Mouse (Mus musculus): ENCODE results near the gene Tcf3.

Gene Tcf3

DNA sequence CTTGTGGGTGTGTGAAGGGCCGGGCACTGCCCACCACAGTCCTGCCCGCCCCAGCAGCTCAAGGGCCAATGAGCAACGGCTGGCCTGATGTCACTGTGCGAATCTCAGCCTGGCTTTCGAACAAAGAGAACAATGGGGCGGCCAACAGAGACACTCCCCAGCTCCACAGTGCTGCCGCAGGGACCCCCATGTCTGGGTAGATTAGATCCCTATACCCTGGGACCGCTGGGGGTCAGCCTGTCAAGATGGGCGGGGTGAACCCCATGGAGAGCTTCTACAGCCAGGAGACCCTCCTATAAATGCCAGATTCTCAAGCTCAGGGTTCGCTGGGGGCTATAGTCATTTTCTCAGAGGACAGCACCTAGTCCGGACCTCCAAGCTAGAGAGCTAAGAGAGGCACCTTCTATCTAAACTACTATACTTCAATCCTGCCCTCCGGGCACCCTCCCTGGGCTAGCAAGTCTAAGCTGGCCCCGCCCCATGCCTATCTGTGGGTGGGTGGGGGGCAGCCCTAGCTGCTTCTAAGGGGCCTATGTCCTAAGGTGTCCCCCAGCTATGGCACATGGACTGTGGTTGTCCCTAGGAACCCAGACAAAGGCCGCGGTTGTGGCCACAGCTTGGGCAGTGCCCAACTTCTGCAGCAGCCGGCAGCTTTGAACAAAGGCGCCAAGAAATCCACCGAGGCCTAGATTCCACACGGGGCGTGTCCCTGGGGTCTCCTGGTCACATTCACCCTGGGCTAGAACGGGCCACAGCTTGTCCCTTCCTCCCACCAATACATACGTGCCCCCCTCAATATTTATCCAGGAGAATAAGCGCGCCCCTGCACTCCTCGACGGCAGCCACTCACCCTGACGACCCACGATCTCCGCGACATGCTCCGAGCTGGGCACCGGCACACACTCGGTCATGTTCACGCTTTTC lies 47.4 kb downstream of the Tcf3 start:
- DNase-seq (ENCODE audit: low spot score), result peak; percentile 66

DNA sequence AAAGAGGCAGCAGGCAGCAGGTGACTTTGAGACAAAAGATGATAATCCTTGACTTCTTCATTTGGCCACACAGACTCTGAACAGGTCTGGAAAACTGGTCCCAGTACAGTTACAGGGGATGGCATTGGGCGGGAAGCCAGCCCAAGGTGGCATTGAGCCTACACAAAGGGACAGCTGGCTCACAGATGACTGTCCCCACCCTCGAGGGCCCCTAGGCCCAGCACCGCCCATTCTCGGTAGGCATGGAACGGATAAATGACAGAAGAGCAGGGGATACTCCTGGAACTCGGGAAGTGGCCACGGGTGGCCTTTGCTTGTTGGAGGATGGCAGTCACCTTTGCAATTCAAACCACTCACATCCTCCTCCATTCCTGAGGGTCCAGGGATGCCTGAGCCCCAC lies 48.1 kb downstream of the Tcf3 start:
- no peak for DNase-seq (ENCODE audit: low spot score)

DNA sequence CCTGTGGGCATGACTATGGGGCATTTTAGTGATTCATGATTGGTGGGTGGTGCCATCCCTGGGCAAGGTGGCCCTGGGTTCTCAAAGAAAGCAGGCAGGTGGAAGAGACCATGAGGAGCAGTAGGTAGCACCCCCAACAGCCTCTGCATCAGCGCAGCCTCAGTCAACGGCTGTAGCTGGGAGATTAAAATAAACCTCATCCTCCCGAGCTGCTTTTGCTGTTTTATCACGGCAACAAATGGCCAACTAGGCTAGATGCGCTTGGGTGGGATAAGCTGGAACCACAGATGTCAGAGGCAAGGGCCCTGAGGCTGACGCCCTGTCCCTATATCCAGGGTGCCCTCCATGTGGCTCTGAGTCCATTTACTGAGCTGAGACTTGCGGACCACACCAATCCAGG lies 48.7 kb downstream of the Tcf3 start:
- no peak for DNase-seq (ENCODE audit: low spot score)

DNA sequence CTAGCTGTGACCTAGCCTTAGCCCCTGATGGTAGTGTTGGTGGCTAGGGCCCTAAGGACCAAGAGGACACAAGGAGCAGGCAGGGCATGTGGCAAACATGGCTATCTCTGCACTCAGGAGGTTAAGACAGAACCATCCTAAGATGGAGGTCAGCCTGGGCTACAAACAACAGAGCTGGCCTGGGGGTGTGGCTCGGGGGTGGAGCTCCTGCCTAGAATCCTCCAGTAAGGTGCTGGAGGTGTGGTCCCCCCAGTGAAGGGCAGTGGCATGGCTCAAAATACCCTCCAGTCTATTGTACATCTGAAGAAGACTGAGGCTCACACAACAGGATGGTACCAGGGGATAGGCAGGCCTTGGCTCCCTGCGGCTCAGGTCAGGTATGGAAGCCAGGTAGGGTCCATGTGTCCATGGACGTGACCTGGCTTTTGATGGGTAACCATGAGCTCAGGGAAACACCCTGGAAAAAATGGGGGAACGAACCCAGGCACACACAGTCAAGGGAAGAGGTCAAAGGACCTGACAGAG lies 49.3 kb downstream of the Tcf3 start:
- no peak for DNase-seq (ENCODE audit: low spot score)

DNA sequence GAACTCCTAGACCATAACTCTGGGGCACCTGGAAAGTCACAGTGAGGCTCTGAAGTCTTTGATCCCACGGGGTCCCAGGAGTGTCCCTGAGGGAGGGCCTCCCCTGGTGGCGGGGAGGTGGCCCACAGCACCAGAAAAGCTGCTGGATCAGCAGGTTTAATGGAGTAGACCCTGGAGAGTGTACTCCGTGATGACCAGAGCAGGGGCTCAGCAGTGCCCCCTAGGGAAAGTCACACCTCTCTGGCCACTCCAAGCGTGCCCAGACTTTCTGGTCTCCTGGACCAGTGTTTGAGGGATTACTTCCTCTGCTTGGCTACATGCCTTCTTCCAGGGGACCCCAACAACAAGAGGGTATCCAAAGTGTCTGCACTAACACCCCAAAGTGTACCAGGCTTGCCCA lies 50.0 kb downstream of the Tcf3 start:
- DNase-seq (ENCODE audit: low spot score), result no peak

DNA sequence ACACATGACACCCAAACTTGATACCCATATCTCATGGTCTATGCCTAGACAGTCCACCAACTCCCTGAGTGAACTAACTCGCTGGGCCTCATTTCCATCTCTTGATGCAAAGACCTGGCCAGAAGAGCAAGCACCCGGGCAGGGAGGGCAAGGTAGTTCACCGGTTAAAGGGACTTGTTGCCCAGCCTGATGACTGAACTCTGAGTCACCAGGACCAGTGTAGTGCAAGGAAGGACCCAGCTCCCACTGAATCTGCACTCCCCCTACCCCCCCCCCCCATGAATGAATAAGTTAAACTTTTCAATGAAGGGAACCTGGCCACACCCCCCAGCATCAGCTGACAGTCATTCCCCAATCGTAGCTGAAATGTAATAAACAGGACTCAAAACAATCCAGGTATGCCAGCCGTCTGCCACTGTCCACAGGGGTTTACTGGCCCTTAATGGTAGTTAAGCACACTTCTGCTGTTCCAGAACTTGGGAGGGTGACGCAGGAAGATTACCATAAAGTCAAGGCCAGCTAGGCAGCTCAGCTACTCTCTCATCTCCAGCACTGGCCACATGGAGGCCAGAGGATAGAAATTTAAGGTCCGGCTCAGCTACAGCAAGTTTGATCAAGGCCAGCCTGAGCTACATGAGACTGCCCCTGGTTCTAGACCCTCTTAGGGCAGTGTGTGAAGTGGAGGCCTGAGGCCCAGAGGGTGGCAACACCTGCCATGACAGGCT lies 50.6 kb downstream of the Tcf3 start:
- no peak for DNase-seq (ENCODE audit: low spot score)

DNA sequence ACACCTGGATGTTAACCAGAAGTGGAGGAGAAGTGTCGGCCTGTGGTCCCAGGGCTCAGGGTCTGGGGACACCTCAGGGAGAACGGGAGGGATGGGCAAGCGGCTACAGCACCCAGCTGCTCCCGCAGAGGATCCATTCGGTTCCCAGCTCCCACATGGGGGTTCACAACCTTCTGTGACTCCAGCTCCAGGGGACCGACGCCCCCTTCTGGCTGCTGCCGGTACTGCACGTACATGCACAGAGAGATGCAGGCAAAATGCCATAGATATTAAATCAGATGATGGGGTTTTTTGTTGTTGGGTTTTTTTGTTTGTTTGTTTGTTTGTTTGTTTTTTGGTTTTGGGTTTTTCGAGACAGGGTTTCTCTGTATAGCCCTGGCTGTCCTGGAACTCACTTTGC lies 55.7 kb downstream of the Tcf3 start:
- no peak for DNase-seq (ENCODE audit: low spot score)

DNA sequence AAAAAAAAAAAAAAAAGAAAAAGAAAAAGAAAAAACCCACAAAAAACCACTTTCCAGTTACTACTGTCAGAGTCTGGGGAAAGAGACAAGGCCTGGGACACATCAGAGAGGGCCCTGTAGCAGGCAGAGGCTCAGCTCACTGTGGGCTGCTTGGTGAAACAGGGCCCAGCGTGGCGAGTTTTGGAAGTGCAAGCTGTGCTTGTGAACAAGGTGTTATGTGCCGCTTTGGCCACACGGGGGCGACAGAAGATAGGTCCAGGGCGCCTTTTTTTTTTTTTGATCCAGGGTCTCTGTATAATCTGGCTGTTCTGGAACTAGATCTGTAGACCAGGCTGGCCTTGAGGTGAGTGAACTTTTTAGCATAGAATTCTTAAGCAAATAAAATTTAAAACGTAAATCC lies 57.3 kb downstream of the Tcf3 start:
- peak; percentile 93 for DNase-seq (ENCODE audit: low spot score)

DNA sequence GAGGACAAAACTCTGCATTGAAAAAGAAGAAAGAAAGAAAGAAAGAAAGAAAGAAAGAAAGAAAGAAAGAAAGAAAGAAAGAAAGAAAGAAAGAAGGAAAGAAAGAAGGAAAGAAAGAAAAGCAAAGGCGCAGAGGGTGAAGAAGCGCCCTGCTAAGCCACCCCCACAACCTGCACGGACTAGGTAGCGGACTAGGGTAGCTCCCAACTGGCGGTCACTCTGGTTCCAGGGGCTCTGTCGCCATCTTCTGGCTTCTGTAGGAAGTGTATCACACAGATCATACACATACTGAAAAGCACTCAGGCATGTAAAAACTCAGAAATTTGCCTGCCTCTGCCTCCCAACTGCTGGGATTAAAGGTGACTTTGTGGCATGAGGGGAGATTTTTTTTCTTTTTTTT lies 59.4 kb downstream of the Tcf3 start:
- DNase-seq (ENCODE audit: low spot score), result peak; percentile 52

DNA sequence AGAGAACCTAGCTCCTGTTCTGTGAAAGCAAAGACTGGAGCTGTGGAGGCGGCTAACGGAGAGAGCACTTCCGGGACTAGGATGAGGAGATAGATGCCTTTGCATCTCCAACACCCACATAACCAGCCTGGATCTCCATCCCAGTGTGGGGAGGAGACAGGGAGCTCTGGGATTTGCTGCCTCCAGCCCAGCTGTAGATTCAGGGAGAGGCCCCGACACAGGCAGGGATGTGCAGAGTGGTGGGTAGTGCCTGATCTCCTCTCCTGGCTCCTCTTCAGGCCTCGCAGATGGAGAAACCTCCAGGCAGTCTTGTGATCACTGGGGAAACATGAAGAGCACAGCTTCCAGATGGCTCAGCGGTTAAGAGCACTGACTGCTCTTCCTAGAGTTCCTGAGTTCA lies 60.7 kb downstream of the Tcf3 start:
- DNase-seq (ENCODE audit: low spot score), result no peak

DNA sequence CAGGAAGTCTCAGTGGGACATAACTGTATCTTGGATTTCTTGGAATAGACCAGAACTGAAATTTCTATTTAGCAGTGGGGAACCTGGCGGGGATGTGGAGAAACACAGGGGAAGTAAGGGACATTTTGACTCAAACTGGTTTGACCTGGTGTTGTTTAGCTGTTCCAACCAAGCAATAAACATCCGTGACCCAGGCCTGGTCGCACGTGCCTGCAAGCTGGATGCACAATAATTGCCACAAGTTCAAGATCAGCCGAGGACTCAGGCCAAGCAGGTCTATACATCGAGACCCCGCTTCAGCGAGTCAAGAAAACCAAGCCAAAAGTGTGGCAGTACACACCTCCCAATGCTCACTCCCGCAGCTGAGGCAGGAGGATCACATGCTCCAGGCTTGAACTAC lies 61.5 kb downstream of the Tcf3 start:
- DNase-seq (ENCODE audit: low spot score), result no peak

DNA sequence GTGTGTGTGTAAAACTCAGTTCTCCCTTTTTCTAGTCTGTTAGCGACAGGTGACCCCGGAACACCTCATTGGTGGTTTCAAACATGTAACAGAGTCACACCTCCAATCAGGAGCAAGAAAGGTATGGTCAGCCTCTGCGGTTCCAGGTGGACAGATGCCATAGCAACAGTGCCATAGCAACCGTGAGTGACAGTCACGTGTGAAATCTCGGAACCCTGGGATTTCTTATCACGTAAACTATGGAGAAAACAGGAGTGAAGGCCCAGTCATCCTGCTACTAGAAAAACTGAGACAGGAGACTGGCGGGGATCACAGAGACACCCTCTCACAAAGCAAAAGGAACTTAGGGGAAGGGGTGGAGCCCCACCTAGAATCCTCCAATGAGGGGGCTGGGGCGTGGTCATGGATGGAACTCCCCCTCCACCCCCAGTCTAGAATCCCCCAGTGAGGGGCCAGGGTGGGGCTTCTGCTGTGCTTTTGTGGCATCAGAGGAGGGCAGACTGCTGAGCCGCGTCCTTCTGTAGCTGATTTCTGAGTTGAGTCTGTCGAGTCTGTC lies 62.0 kb downstream of the Tcf3 start:
- DNase-seq (ENCODE audit: low spot score), result peak; percentile 71

DNA sequence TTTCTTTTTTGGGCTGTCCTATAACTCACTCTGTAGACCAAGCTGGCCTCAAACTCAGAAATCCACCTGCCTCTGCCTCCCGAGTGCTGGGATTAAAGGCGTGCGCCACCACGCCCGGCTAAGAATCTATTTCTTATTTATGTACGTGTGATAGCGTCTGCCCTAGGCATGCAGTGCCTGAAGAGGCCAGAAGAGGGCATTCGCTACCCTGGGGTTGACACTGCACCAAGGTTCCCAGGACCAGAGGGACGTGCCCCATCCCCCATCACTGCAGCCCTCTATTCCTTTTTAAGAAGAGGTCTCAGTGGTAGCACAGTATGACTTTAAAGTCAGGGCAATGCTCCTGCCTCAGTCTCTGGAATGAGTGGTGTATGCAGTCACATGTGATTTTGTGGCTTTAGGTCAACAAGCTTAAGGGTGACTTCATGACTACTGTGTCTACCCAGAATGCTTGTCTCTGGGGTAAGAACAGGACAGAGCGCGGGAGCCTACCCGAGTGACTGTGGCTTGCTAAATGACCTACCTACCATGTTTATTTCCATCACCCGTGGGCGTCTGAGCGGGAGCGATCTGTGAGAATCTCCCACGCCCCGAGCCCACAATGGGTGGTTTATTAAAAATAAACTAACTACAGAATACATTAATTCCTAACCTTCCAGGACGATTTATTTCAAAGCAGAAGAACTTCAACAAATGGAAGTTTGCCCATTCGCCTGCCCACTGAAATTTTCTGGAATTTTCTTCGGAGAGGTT lies 63.3 kb downstream of the Tcf3 start:
- no peak for DNase-seq (ENCODE audit: low spot score)

DNA sequence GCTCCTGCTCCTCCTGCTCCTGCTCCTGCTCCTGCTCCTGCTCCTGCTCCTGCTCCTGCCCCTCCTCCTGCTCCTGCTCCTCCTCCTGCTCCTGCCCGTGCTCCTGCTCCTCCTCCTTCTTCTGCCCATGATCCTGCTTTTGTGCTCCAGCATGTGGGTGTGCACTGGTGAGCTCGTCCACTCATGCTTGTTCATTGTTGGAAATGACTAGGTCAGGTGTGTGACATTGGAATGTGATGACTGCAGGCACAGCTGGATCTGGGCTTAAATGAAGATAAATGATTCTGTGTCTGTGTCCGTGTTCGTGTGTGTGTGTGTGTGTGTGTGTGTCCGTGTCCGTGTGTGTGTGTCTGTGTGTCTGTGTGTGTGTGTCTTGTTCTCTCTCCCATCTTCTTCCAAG lies 65.1 kb downstream of the Tcf3 start:
- no peak for DNase-seq (ENCODE audit: low spot score)

DNA sequence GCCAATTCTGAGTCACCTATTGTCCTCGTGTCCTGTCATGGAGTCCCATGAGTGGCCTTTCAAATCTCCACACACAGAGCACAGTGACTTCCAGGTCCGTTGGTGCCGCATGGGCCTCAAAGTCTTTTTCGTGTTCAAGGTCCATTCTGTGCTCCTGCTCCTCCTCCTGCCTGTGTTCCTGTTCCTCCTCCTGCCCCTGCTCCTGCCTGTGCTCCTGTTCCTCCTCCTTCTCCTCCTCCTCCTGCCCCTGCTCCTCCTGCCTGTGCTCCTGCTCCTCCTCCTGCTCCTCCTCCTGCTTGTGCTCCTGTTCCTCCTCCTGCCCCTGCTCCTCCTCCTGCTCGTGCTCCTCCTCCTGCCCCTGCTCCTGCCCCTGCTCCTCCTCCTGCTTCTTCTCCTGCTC lies 65.5 kb downstream of the Tcf3 start:
- no peak for DNase-seq (ENCODE audit: low spot score)

DNA sequence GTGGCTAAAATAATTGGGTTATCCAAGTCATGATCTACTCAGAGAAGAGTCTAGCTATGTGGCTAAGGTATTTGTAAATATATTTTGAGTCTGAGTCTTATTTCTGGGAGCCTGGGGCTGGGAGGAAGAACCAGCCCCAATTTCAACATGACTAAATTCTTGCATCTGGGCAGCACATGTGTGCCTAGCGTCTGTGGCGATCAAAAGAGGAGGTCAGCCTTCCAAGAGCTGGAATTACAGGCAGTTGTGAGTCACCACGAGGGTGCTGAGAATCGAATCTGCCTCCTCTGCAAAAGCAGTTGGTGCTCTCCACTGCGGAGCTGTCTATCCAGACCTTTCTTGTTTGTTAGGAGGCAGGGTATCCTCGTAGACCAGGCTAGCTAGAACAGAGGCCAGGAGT lies 67.7 kb downstream of the Tcf3 start:
- no peak for DNase-seq (ENCODE audit: low spot score)

DNA sequence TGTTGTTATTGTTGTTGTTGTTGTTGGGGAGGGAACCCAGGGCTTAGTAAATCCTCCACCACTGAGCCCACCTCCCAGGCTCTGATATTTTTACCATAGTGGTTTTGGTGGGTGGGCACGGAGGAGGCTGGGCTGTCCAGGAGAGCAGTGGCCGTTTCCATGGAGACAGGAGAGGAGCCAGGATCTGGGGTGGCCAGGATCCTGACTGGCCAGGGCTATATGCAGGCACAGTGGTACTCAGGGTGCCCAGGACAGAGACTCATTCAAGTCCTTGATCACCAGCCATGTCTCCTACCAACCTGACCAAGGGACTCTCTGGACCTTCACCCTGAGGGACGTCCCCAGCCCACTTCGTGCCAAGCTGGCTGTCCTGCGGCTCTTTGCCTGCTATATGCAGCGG lies 69.7 kb downstream of the Tcf3 start:
- DNase-seq (ENCODE audit: low spot score), result no peak

All from MN1 (cell line).